Mouse (Mus musculus) megakaryocyte, embryonic 14.5 days (primary cell): ENCODE data around the gene Tldc2. TPM values are rescaled to one million over a fixed set of nuclear protein-coding genes. Genes with fewer than 3 reads are reported as not detected.

ENCODE experiments used
- H3K27me3 ChIP-seq: replicated peaks from 2 replicates; pipeline ENCODE3; 2012; ENCODE audit warnings: inconsistent platforms
- H3K36me3 ChIP-seq: replicated peaks from 2 replicates; pipeline ENCODE3; 2012; ENCODE audit warnings: low read length, inconsistent platforms, mixed read lengths
- H3K4me1 ChIP-seq: 2 replicates; pipeline ENCODE4 v1.6.1; 2012; ENCODE audit warnings: inconsistent platforms
- H3K4me3 ChIP-seq: replicated peaks from 2 replicates; pipeline ENCODE3; 2012; ENCODE audit warnings: moderate library complexity, mild to moderate bottlenecking, inconsistent platforms
- H3K9me3 ChIP-seq: 2 replicates; pipeline ENCODE4 v1.6.1; 2012; ENCODE audit warnings: inconsistent platforms
- FLI1 ChIP-seq: IDR thresholded peaks from 2 replicates; pipeline ENCODE4 v1.6.1; 2012; ENCODE audit warnings: low read length, inconsistent platforms, mixed read lengths
- GATA1 ChIP-seq: IDR thresholded peaks from 3 replicates; pipeline ENCODE4 v1.6.1; 2012; ENCODE audit warnings: mixed read lengths, low read length, inconsistent platforms, borderline replicate concordance
- polyA plus RNA-seq: library from polyadenylated mRNA; stranded (reverse); fragments of >175 nt; gene quantifications from 2 replicates; pipeline ENCODE4 v1.2.3, GENCODE M21; 2012; ENCODE audit warnings: low replicate concordance; ENCODE audit not compliant: insufficient read depth

Tldc2 gene
- polyA plus RNA-seq, 1 experiment = not detected

- Histone ChIP-seq H3K4me1 (peaks cover 30% of the 10 kb centered on the region), H3K27me3 (peaks cover 89% of the 10 kb centered on the region), H3K4me3 (no peak overlapping the region), H3K9me3 (no peaks in the 10 kb centered on the region), H3K36me3 (no peaks in the 10 kb centered on the region)
- no peak for TF ChIP-seq GATA1
- no peak for TF ChIP-seq FLI1
Observed at GRCm38 (mm10) chr2:157087536-157088317, 872 bp downstream of the Tldc2 start.

GRCm38 (mm10) chr2:157092024-157092423 is 5.2 kb downstream of the Tldc2 start:
- TF ChIP-seq GATA1 (no peak), FLI1 (no peak)
- peaks cover 22% of the 10 kb centered on the region for H3K36me3 ChIP-seq
- H3K27me3 ChIP-seq = peaks cover 61% of the 10 kb centered on the region
- H3K4me1 ChIP-seq = peaks cover 38% of the 10 kb centered on the region
- no peak overlapping the region for H3K4me3 ChIP-seq
- no peaks in the 10 kb centered on the region for H3K9me3 ChIP-seq

- Histone ChIP-seq H3K27me3 (peaks cover 32% of the 10 kb centered on the region), H3K4me1 (peaks cover 32% of the 10 kb centered on the region), H3K9me3 (no peaks in the 10 kb centered on the region), H3K4me3 (peak overlapping the region; percentile 12), H3K36me3 (peaks cover 51% of the 10 kb centered on the region)
- TF ChIP-seq FLI1 (no peak), GATA1 (no peak)
Observed at GRCm38 (mm10) chr2:157095005-157095755, 8.3 kb downstream of the Tldc2 start.

GRCm38 (mm10) chr2:157099532-157100318 is 12.9 kb downstream of the Tldc2 start:
- peaks cover 86% of the 10 kb centered on the region for H3K36me3 ChIP-seq
- H3K4me1 ChIP-seq = peaks cover 16% of the 10 kb centered on the region
- no peaks in the 10 kb centered on the region for H3K9me3 ChIP-seq

GRCm38 (mm10) chr2:157100319-157100605 is 13.4 kb downstream of the Tldc2 start:
- H3K9me3 ChIP-seq = no peaks in the 10 kb centered on the region
- peaks cover 10% of the 10 kb centered on the region for H3K4me1 ChIP-seq
- peaks cover 89% of the 10 kb centered on the region for H3K36me3 ChIP-seq
- no peak overlapping the region for H3K4me3 ChIP-seq
- TF ChIP-seq FLI1 (no peak), GATA1 (no peak)
- H3K27me3 ChIP-seq = no peaks in the 10 kb centered on the region

More at GRCm38 (mm10) chr2:157099532-157100318, 12.9 kb downstream of the Tldc2 start:
- Histone ChIP-seq H3K4me3 (no peak overlapping the region), H3K27me3 (no peaks in the 10 kb centered on the region)
- TF ChIP-seq GATA1 (no peak), FLI1 (no peak)

- H3K4me1 ChIP-seq = peaks cover 8% of the 10 kb centered on the region
- no peak overlapping the region for H3K4me3 ChIP-seq
- peaks cover 89% of the 10 kb centered on the region for H3K36me3 ChIP-seq
- H3K9me3 ChIP-seq = no peaks in the 10 kb centered on the region
- no peak for TF ChIP-seq GATA1
- no peak for TF ChIP-seq FLI1
- H3K27me3 ChIP-seq = no peaks in the 10 kb centered on the region
Observed at GRCm38 (mm10) chr2:157101650-157102049, 14.8 kb downstream of the Tldc2 start.

GRCm38 (mm10) chr2:157102256-157102655 is 15.4 kb downstream of the Tldc2 start:
- H3K4me1 ChIP-seq = peaks cover 8% of the 10 kb centered on the region
- H3K36me3 ChIP-seq = peaks cover 88% of the 10 kb centered on the region
- no peaks in the 10 kb centered on the region for H3K27me3 ChIP-seq
- no peak overlapping the region for H3K4me3 ChIP-seq
- TF ChIP-seq FLI1 (no peak), GATA1 (no peak)
- no peaks in the 10 kb centered on the region for H3K9me3 ChIP-seq

GRCm38 (mm10) chr2:157104454-157104853 is 17.6 kb downstream of the Tldc2 start:
- H3K4me1 ChIP-seq = peaks cover 12% of the 10 kb centered on the region
- no peak for TF ChIP-seq FLI1
- no peak for TF ChIP-seq GATA1
- H3K9me3 ChIP-seq = no peaks in the 10 kb centered on the region
- peaks cover 91% of the 10 kb centered on the region for H3K36me3 ChIP-seq
- H3K4me3 ChIP-seq = no peak overlapping the region
- H3K27me3 ChIP-seq = no peaks in the 10 kb centered on the region

- Histone ChIP-seq H3K4me3 (no peak overlapping the region), H3K36me3 (peaks cover 90% of the 10 kb centered on the region), H3K9me3 (no peaks in the 10 kb centered on the region), H3K27me3 (no peaks in the 10 kb centered on the region), H3K4me1 (peaks cover 5% of the 10 kb centered on the region)
- TF ChIP-seq GATA1 (no peak), FLI1 (no peak)
Observed at GRCm38 (mm10) chr2:157108236-157108635, 21.4 kb downstream of the Tldc2 start.

- Histone ChIP-seq H3K4me3 (no peak overlapping the region), H3K4me1 (peaks cover 5% of the 10 kb centered on the region; the same call in 1 of the 2 replicates), H3K27me3 (no peaks in the 10 kb centered on the region), H3K36me3 (peaks cover 86% of the 10 kb centered on the region), H3K9me3 (no peaks in the 10 kb centered on the region)
- TF ChIP-seq FLI1 (no peak), GATA1 (no peak)
Observed at GRCm38 (mm10) chr2:157116964-157117363, 30.1 kb downstream of the Tldc2 start.
